Comparison of ENCODE assay signal across 7 mouse cellular contexts in the genomic region with DNA sequence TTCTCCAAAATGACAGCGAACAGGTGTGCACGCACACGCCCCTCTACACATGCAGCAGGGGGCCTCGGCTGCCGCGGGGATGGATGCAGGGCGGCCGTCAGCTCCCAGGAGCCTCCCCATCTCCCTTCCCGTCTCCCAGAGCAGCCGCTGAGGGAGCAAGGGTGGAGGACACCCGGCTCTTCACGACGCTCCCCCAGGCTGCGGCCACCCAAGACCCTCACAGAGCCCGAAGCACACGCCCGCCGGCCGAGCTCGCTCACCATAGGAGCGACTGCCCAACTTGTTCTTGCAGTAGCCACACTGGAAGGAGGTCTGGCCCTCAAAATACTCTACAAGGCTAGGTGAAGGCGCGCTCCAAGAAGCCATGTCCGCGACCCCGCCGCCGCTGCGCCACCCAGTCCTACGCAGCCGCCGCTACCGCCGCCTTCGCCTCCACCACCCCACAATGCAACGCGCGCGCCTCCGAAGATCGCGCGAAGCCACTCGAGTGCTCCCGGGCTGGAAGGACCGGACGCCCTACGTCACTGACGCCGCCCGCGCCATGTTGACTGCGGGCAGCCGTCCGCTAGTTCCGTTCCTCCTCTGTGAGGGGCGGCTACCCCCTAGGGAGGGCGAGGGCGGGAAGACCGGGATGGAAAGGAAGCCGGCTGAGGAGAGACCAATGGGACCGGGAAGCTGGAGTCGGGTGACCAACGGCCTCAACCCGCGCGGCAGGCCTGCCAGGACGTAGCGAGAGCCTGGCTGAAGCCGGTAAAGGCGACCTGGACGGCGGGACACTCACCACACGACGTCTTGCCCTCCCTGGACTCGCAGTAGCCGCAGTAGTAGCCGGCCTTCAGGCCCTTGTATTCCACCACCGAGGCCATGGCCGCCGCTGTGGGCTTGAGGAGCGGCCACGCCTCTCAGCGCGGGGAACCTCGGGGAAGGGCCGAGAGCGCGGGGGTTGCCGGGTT. TPM values are rescaled to one million over a fixed set of nuclear protein-coding genes. Genes with fewer than 3 reads are reported as not detected.
A peak's percentile ranks its signal among the peaks of the same experiment; 100 is the strongest.
DNase-seq lines count a peak whose midpoint lies in the region; ATAC-seq lines count a peak whose summit lies in the region.

No protein-coding gene starts in this region.

- peak overlapping the region; percentile 73 for H3K4me3 ChIP-seq in intestine, embryonic 15.5 days (replicated peaks)
- H3K4me3 ChIP-seq in midbrain, embryonic 10.5 days: peak overlapping the region; percentile 78

- under 1% methylated on average over 90 of the region's 90 CpGs for WGBS in intestine, embryonic 15.5 days
- under 1% methylated on average over 90 of the region's 90 CpGs for WGBS in midbrain, embryonic 10.5 days

- H3K27ac ChIP-seq in intestine, embryonic 15.5 days: peak overlapping the region; percentile 95
- H3K27ac ChIP-seq in midbrain, embryonic 10.5 days (replicated peaks): peak overlapping the region; percentile 97

- no peaks in the 10 kb centered on the region for H3K27me3 ChIP-seq in intestine, embryonic 15.5 days (replicated peaks)
- no peaks in the 10 kb centered on the region for H3K27me3 ChIP-seq in midbrain, embryonic 10.5 days (ENCODE audit: low read depth, poor library complexity, severe bottlenecking)

- H3K9ac ChIP-seq in intestine, embryonic 15.5 days: peak overlapping the region; percentile 88

- H3K36me3 ChIP-seq in intestine, embryonic 15.5 days: no peaks in the 10 kb centered on the region
- H3K36me3 ChIP-seq in midbrain, embryonic 10.5 days: peaks cover 12% of the 10 kb centered on the region

- intact Hi-C loops in gastrocnemius, postnatal 36 days (cut with DNase I): loop anchor here (10.0 kb wide), 1 partner anchor 1045 kb away; the partner anchor contains the start of gene Bub3
- intact Hi-C loops in left cerebral cortex, postnatal 25 days (cut with DNase I): loop anchor here (2.0 kb wide), 1 partner anchor 27 kb away; no protein-coding TSS in a partner anchor

- peak; percentile 99 for ATAC-seq in intestine, embryonic 15.5 days

- no peaks in the 10 kb centered on the region for H3K9me3 ChIP-seq in intestine, embryonic 15.5 days
- no peaks in the 10 kb centered on the region for H3K9me3 ChIP-seq in midbrain, embryonic 10.5 days (replicated peaks)

- peak; percentile 99 for DNase-seq in adrenal gland, adult 2 months
- peak; percentile 99 for DNase-seq in embryo, embryonic 11.5 days (ENCODE audit: low read depth, low spot score)
- peak; percentile 98 to 99 for DNase-seq in gastrocnemius, postnatal 36 days
- DNase-seq in left cerebral cortex, postnatal 25 days (ENCODE audit: low spot score in 2 of 2): peak; percentile 97 to 98
- DNase-seq in midbrain, embryonic 10.5 days (ENCODE audit: low spot score): peak; percentile 98
- DNase-seq in right cerebral cortex, postnatal 4 days: peak; percentile 99

- H3K4me2 ChIP-seq in intestine, embryonic 15.5 days (replicated peaks): peak overlapping the region; percentile 76

- H3K4me1 ChIP-seq in intestine, embryonic 15.5 days (replicated peaks): peaks cover 5% of the 10 kb centered on the region
- H3K4me1 ChIP-seq in midbrain, embryonic 10.5 days: peaks cover 27% of the 10 kb centered on the region

RNA-seq across cellular contexts. Expression of gene Ate1, which starts 0.8 kb away (rescaled TPM):
- total RNA-seq in adrenal gland, adult 2 months (2021): 10 to 100 TPM; 38.8 to 40.9 TPM
- polyA plus RNA-seq in adrenal gland, adult 2 months (2012; rRNA removed): 3.5 and 4.5 TPM in 2 replicates
- 10 to 100 TPM; 29.9 to 31.5 TPM for total RNA-seq in gastrocnemius, postnatal 36 days (2021)
- polyA plus RNA-seq in intestine, embryonic 15.5 days (2015; fragmentation: Nextera tagmentation; extraction: Ambion mirVana): 53.9 and 57.5 TPM in 2 replicates
- 10 to 100 TPM; 55.8 to 59.0 TPM for total RNA-seq in left cerebral cortex, postnatal 25 days (2021)
- 60.5 and 65.8 TPM in 2 replicates for polyA plus RNA-seq in midbrain, embryonic 10.5 days (2016; fragmentation: Nextera tagmentation; extraction: Ambion mirVana)

RNA-seq across cellular contexts. Expression of gene Nsmce4a, which starts 53.5 kb away (rescaled TPM):
- total RNA-seq in adrenal gland, adult 2 months (2021): 10 to 100 TPM; 54.1 to 68.9 TPM
- polyA plus RNA-seq in adrenal gland, adult 2 months (2012; rRNA removed): 50.4 and 73.4 TPM in 2 replicates
- total RNA-seq in gastrocnemius, postnatal 36 days (2021): 10 to 100 TPM; 24.8 to 27.0 TPM
- polyA plus RNA-seq in intestine, embryonic 15.5 days (2015; fragmentation: Nextera tagmentation; extraction: Ambion mirVana): 138 and 146 TPM in 2 replicates
- total RNA-seq in left cerebral cortex, postnatal 25 days (2021): 10 to 100 TPM; 31.9 to 34.9 TPM
- polyA plus RNA-seq in midbrain, embryonic 10.5 days (2016; fragmentation: Nextera tagmentation; extraction: Ambion mirVana): 180 and 203 TPM in 2 replicates

RNA-seq across cellular contexts. Expression of gene Tacc2, which starts 57.9 kb away (rescaled TPM):
- 10 to 100 TPM; 36.2 to 44.4 TPM for total RNA-seq in adrenal gland, adult 2 months (2021)
- polyA plus RNA-seq in adrenal gland, adult 2 months (2012; rRNA removed): 37.0 and 43.0 TPM in 2 replicates
- total RNA-seq in gastrocnemius, postnatal 36 days (2021): 100 to 1,000 TPM; 495 to 686 TPM
- 27.2 and 27.8 TPM in 2 replicates for polyA plus RNA-seq in intestine, embryonic 15.5 days (2015; fragmentation: Nextera tagmentation; extraction: Ambion mirVana)
- total RNA-seq in left cerebral cortex, postnatal 25 days (2021): 10 to 100 TPM; 62.2 to 62.7 TPM
- 40.9 and 47.7 TPM in 2 replicates for polyA plus RNA-seq in midbrain, embryonic 10.5 days (2016; fragmentation: Nextera tagmentation; extraction: Ambion mirVana)

Comparison
In these comparisons a context has a peak if more than half of its experiments do, and no peak if none do; other contexts are left out.
1. Peak in every context shown above with its lines: DNase-seq, ATAC-seq, H3K4me3 ChIP-seq and H3K27ac ChIP-seq.
2. RNA of gene Tacc2, which starts 57.9 kb away (total RNA-seq): 495 to 686 TPM in gastrocnemius, postnatal 36 days; 62.2 to 62.7 TPM in left cerebral cortex, postnatal 25 days and 36.2 to 44.4 TPM in adrenal gland, adult 2 months; every median in the first group is over 4 times any median in the second.